Mouse (Mus musculus) left cerebral cortex, postnatal 25 days (tissue): ENCODE data around the gene Grm8. TPM values are rescaled to one million over a fixed set of nuclear protein-coding genes. Genes with fewer than 3 reads are reported as not detected.

ENCODE experiments used
- DNase-seq, 2 experiments: peaks; one replicate each; pipeline ENCODE4 v3.0.0; 2022; ENCODE audit warnings: low spot score in 2 of 2, mixed read lengths in 1 of 2
- intact Hi-C: fragments of 180-260 bp; cut with DNase I; formaldehyde crosslinking; loops from one replicate; pipeline ENCODE4 v1.15.1; 2025
- microRNA-seq, 2 experiments: library from miRNA; unstranded; fragments of <30 nt; microRNA quantifications; one replicate each; pipeline ENCODE4 v1.2.0; 2022
- total RNA-seq, 2 experiments: library from RNA; stranded (reverse); gene quantifications; 2 replicates each; pipeline ENCODE4 v1.2.3; 2021

Grm8 gene
- total RNA-seq, 2 experiments from 2014 or later, result 22.0 to 24.5 TPM

- intact Hi-C loops, result no loop called here
- no peak for DNase-seq
These were observed 788.7 kb downstream of the Grm8 start for GRCm38 (mm10) chr6:27346311-27346710.

- intact Hi-C loops, result no loop called here
- peak; percentile 25 to 31 for DNase-seq
These were observed 794.8 kb downstream of the Grm8 start for GRCm38 (mm10) chr6:27340131-27340530.

DNA sequence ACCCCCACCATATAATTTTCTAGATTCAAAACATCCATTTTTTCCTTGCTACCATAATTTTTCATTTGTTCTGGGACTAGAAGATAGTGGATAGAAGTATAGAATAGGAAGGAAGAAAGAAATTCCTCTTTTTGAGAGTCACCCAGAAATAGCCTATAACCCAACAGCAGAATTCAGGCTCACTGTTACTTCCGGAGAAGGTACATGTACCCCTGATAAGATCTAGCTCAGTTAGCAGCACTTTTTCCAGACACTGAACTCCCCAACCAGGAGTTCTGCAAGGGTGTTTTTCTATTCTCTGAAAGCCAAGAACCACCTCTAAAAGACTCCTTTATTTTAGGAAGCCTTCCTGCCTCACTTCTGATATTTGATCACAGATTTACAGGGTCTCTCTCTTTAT, 816.4 kb downstream of the Grm8 start:
- intact Hi-C loops, result no loop called here
- DNase-seq, result no peak

DNA sequence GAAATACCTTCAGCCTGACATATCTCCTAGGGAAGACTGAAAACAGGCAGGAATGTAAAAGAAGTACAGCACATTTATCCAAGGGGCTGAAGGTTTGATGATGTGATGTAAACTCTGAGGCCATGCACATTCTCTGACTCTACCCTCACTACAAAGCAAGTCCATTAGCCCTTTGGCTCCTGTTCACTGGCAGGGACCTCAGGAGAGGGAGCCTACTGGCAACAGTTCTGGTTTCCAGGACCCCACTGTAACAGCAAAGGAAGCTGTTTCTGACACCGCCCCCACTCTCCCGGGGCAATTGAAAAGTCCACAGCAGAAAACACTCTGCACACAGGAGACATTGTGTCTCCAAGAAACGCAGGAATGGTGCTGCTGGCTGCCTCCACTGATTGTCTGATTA, 817.6 kb downstream of the Grm8 start:
- no peak for DNase-seq
- intact Hi-C loops, result no loop called here

DNA sequence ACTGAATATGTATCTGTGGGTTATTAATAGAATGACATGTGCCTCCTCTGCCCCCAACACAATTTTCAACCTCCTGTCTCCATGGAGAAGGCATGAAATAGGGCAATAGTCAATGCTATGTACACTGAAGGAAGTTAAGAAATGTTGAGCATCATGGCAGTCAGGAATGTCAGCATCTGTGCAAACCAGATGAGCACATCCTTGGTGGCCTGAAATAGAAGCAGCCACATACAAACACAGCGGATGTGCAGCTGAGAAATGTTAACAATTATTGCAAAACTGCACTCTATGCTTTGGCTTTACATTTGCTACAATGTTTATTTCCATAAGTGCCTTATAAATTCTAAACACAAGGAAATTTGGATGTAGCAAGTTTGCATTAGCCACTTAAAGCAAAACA, 819.0 kb downstream of the Grm8 start:
- intact Hi-C loops, result no loop called here

GRCm38 (mm10) chr6:27314273-27315009, 820.5 kb downstream of the Grm8 start:
- intact Hi-C loops, result no loop called here

More for the DNA sequence above, 819.0 kb downstream of the Grm8 start:
- DNase-seq, result no peak

DNA sequence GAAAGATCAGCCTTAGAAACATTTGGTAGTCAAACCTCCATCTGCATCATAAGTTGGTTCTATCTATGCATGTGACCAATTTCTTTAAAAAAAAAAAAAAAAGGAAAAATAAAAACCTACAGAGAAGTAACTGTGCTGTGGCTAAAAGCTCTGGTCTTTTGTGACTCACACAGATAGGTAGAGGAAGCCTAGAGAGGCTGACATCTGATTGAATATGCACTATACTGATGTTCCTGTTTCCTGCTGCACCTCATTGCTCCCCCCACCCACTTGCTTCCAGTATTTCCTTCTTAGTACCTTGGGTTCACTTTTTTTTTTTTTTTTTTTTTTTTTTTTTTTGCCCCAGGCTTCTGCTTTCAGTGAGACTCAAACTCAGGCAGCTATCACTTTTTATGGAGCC, 824.6 kb downstream of the Grm8 start:
- intact Hi-C loops, result no loop called here
- no peak for DNase-seq

More at GRCm38 (mm10) chr6:27314273-27315009, 820.5 kb downstream of the Grm8 start:
- no peak for DNase-seq

GRCm38 (mm10) chr6:27305351-27305750, 829.6 kb downstream of the Grm8 start:
- DNase-seq, result no peak
- intact Hi-C loops, result no loop called here

GRCm38 (mm10) chr6:27264972-27265371, 870.0 kb downstream of the Grm8 start:
- intact Hi-C loops, result no loop called here
- DNase-seq, result no peak

DNA sequence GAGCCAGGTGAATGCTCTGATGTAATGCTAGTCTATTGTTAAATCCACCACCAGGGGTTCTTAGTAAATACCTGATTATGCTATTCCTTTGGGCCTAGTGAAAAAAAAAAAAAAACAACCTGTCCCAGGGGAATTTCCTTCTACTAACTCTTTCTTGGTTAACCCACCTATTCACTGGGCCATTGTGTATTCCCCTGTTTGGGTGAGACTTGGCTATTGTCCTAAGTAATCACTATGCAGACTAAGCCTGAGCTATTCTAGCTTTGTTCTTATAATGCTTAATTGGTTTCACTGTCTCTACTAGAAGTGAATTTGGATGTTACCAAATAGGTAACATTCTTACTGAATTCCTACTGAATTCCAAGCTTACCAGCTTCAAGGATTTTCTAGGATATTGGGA, 872.4 kb downstream of the Grm8 start:
- intact Hi-C loops, result no loop called here
- no peak for DNase-seq

DNA sequence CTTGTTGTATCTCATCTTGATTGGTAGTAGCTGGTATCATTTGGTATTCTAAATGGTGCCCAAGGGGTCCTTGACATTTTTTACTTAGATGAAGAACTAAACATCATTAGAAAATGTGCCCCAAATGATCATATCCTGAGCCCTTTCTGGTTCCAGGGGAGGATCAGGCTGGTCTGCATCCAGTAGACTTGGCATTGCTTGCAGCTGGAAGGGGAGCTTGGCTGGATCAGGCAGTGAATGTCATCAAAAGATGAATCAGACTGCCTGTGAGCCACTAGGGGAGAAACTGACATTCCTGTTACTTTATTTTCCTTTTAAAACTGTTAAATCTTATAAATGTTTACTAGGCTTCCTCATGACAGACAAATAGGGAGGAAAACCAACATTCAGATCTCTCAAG, 894.6 kb downstream of the Grm8 start:
- peak in 1 of 2 experiments; percentile 6 for DNase-seq

DNA sequence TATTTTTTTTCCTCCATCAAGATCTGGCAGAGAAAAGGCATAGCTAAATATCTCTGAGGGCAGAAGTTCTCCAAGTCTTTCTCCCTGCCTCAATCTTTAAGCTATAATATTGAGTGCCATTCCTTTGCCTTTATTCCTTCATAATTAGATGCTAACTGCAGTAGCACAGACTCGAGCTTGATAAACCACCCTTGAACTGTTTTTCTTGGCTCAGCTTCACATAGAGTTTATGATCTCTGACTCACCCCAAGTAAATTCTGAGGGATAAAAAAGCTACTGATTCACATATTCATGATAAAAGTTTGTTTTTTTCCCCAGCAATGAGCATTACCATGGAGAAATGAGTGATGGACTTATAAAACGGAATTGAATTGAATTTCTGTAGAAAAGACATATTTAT, 895.0 kb downstream of the Grm8 start:
- no peak for DNase-seq
- intact Hi-C loops, result no loop called here

More for the DNA sequence above, 894.6 kb downstream of the Grm8 start:
- intact Hi-C loops, result no loop called here

Small RNA genes within 50 kb of the gene (microRNA-seq; reads per million reads assigned to microRNA genes)
- gene Mir592, result 67.2 to 80.7 reads per million in 2 experiments
